Mouse (Mus musculus): Measurements from ENCODE around the gene Kcnk3.

DNA sequence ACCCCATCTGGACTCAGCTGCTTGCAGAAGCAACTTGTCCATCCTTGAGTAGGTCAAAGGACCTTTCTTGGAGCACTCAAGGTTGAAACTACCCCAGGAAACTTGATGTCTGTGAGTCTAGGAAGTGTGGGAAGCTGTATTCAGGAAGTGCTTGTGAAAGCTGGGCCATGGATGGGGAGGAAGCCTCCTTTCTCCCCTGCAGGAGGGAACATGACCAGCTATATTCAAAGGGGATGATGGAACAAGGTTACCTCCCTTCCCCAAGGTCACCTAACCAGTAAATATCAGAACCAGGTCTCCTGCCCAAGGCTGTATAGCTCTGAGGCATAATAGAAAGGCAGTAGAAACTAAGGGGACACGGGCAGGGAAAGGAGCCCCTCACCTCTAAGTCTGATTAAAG is 44.2 kb downstream of the Kcnk3 start:
- TF ChIP-seq POLR2A (IDR thresholded peaks at IDR 0.05; ENCODE audit: borderline replicate concordance, insufficient read depth, low read length) (no peak), CTCF (IDR thresholded peaks at IDR 0.05; ENCODE audit: borderline replicate concordance, insufficient read depth, low read depth, low read length) (no peak)
